Mouse (Mus musculus) large intestine, adult 2 months (tissue): ENCODE results near the gene Uso1. TPM values are rescaled to one million over a fixed set of nuclear protein-coding genes. Genes with fewer than 3 reads are reported as not detected.
"Not testable (repeated sequence)": the region's sequence is repeated elsewhere in the genome, so short reads cannot be mapped to it uniquely, and the experiment has no call there.

Experiments used
- DNase-seq: peaks from one replicate; pipeline ENCODE4 v3.0.0-alpha.2; 2012; ENCODE audit warnings: low read depth, low spot score
- WGBS: fragments of 180-500 bp; shearing (Covaris S2); methylation state at CpG from one replicate; pipeline ENCODE4 v1.1.7; 2018; 5-methylcytosine and 5-hydroxymethylcytosine counted together
- polyA plus RNA-seq: library from polyadenylated mRNA; depleted of rRNA; stranded (reverse); fragments of >200 nt; gene quantifications from 2 replicates; pipeline ENCODE4 v1.2.3, GENCODE M21; 2012

Gene Uso1
- polyA plus RNA-seq, 1 experiment, result 23.8 TPM

GRCm38 (mm10) chr5:92183071-92183830, 45.5 kb downstream of the Uso1 start:
- 74% methylated on average over 8 of the region's 8 CpGs for WGBS
- DNase-seq, result no peak

- WGBS, result 63% methylated on average over 7 of the region's 7 CpGs
- peak; percentile 33 for DNase-seq
Measured at GRCm38 (mm10) chr5:92188881-92189483, 51.2 kb downstream of the Uso1 start.

- WGBS, result 40% methylated on average over 2 of the region's 2 CpGs
- DNase-seq, result not testable (repeated sequence)
Measured at GRCm38 (mm10) chr5:92195716-92196115, 58.0 kb downstream of the Uso1 start.

- WGBS, result 85% methylated on average over 15 of the region's 15 CpGs
- DNase-seq, result no peak
Measured at GRCm38 (mm10) chr5:92196895-92197811, 59.4 kb downstream of the Uso1 start.

- WGBS, result 74% methylated on average over 8 of the region's 8 CpGs
- no peak for DNase-seq
Measured at GRCm38 (mm10) chr5:92198266-92198665, 60.5 kb downstream of the Uso1 start.

GRCm38 (mm10) chr5:92204162-92205036, 66.7 kb downstream of the Uso1 start:
- WGBS, result 43% methylated on average over 6 of the region's 6 CpGs
- DNase-seq, result peak; percentile 61

- WGBS, result 33% methylated on average over 7 of the region's 7 CpGs
- DNase-seq, result no peak
Measured at GRCm38 (mm10) chr5:92205184-92205583, 67.4 kb downstream of the Uso1 start.

- 20% methylated on average over 5 of the region's 5 CpGs for WGBS
- no peak for DNase-seq
Measured at GRCm38 (mm10) chr5:92205706-92206105, 68.0 kb downstream of the Uso1 start.

- 51% methylated on average over 6 of the region's 6 CpGs for WGBS
- DNase-seq, result no peak
Measured at GRCm38 (mm10) chr5:92206121-92206520, 68.4 kb downstream of the Uso1 start.

- no peak for DNase-seq
- 26% methylated on average over 8 of the region's 8 CpGs for WGBS
Measured at GRCm38 (mm10) chr5:92210205-92210604, 72.5 kb downstream of the Uso1 start.

- WGBS, result 68% methylated on average over 4 of the region's 4 CpGs
- no peak for DNase-seq
Measured at GRCm38 (mm10) chr5:92212231-92212630, 74.5 kb downstream of the Uso1 start.

GRCm38 (mm10) chr5:92215308-92215707, 77.6 kb downstream of the Uso1 start, which contains the start of gene U90926:
Gene U90926, minus strand, starts transcription at chr5:92215408.
- DNase-seq, result no peak
- WGBS, result 90% methylated on average over 4 of the region's 4 CpGs

GRCm38 (mm10) chr5:92218915-92219793, 81.4 kb downstream of the Uso1 start:
- WGBS, result 71% methylated on average over 17 of the region's 17 CpGs
- no peak for DNase-seq

- DNase-seq, result no peak
- 60% methylated on average over 6 of the region's 6 CpGs for WGBS
Measured at GRCm38 (mm10) chr5:92219826-92220225, 82.1 kb downstream of the Uso1 start.

GRCm38 (mm10) chr5:92220287-92220902, 82.7 kb downstream of the Uso1 start:
- 82% methylated on average over 8 of the region's 8 CpGs for WGBS

GRCm38 (mm10) chr5:92227782-92228181, 90.0 kb downstream of the Uso1 start:
- 59% methylated on average over 7 of the region's 7 CpGs for WGBS
- DNase-seq, result no peak

More at GRCm38 (mm10) chr5:92220287-92220902, 82.7 kb downstream of the Uso1 start:
- no peak for DNase-seq

- no peak for DNase-seq
- WGBS, result 64% methylated on average over 10 of the region's 10 CpGs
Measured at GRCm38 (mm10) chr5:92228776-92229175, 91.0 kb downstream of the Uso1 start.

GRCm38 (mm10) chr5:92229514-92229913, 91.8 kb downstream of the Uso1 start:
- no peak for DNase-seq
- WGBS, result 91% methylated on average over 3 of the region's 3 CpGs
